Mouse (Mus musculus): ENCODE data around the gene Gm8113. TPM values are rescaled to one million over a fixed set of nuclear protein-coding genes. Genes with fewer than 3 reads are reported as not detected.

The Gm8113 gene
- total RNA-seq, 1 experiment from 2014 or later: 0.48 TPM

Other genes with a start within 250 kb of the Gm8113 start
- not detected in 3 replicates for gene Gm8165, start 248.2 kb upstream of the Gm8113 start, total RNA-seq (2017)
- gene Gm7324, start 227.6 kb upstream of the Gm8113 start, total RNA-seq (2017): 0.67 to 10.2 TPM (median 4.4 TPM) in 3 replicates
- gene Gm16506, start 197.9 kb upstream of the Gm8113 start, total RNA-seq (2017): not detected in 3 replicates
- gene Gm6526, start 177.5 kb upstream of the Gm8113 start, total RNA-seq (2017): not detected in 3 replicates
- not detected in 3 replicates for gene Gm8180, start 140.6 kb upstream of the Gm8113 start, total RNA-seq (2017)
- 4.8 to 10.8 TPM in 2 of 3 replicates, not detected in the other for gene Ear1, start 49.9 kb upstream of the Gm8113 start, total RNA-seq (2017)
- gene Ear10, start 1.8 kb upstream of the Gm8113 start, total RNA-seq (2017): not detected in 3 replicates
- gene Ang5, start 31.7 kb downstream of the Gm8113 start, total RNA-seq (2017): not detected in 3 replicates
- not detected in 3 replicates for gene Ang6, start 76.9 kb downstream of the Gm8113 start, total RNA-seq (2017)
- 1,412 to 3,555 TPM (median 3,137 TPM) in 3 replicates for gene Ear2, start 177.3 kb downstream of the Gm8113 start, total RNA-seq (2017)
- gene Gm3327, start 198.5 kb downstream of the Gm8113 start, total RNA-seq (2017): not detected in 3 replicates